Mouse (Mus musculus): Measurements from ENCODE around the gene Zfp382. TPM values are rescaled to one million over a fixed set of nuclear protein-coding genes. Genes with fewer than 3 reads are reported as not detected.

Zfp382 gene
- polyA plus RNA-seq, 1 experiment from 2014 or later: 9.5 TPM

DNA sequence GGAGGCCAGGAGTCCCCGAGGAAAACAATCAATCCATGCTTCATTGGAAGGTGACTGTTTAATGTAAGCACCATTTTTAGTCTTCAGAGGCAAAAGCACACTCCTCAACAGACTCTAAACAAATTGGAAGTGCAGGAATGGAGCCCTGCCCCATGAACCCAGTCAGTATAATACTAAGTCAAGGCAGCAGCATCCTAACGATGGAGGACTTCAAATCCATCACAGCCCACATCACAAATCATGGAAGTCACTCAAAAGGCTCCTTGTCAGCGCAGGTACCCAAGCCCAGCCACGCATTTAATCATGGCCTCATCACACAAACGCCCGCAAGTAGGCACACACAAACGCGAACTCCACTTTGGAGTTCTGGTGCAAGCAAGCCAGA, 21.4 kb downstream of the Zfp382 start:
- H3K27ac ChIP-seq (ENCODE audit: low read length): peak overlapping the region; percentile 77; the same call in 1 of the 2 replicates
- no peak for ATAC-seq (ENCODE audit: insufficient read depth, low FRiP score)
- H3K9ac ChIP-seq (ENCODE audit: low read length): peak overlapping the region; percentile 76
- H3K9me3 ChIP-seq (replicated peaks; ENCODE audit: control insufficient read depth, low read length): peaks cover 9% of the 10 kb centered on the region; the same call in 1 of the 2 replicates
- H3K36me3 ChIP-seq (ENCODE audit: control insufficient read depth, insufficient read depth, low read length): peaks cover 10% of the 10 kb centered on the region; the same call in 1 of the 2 replicates
- H3K4me1 ChIP-seq (ENCODE audit: control insufficient read depth, insufficient read depth, low read length): peaks cover 4% of the 10 kb centered on the region
- 8% methylated on average over 8 of the region's 8 CpGs for WGBS
- peak overlapping the region; percentile 76 for H3K4me2 ChIP-seq (ENCODE audit: low read depth, low read length)
- H3K27me3 ChIP-seq (ENCODE audit: control insufficient read depth, insufficient read depth, low read length): no peaks in the 10 kb centered on the region
- peak overlapping the region; percentile 63 for H3K4me3 ChIP-seq (replicated peaks; ENCODE audit: low read length)

DNA sequence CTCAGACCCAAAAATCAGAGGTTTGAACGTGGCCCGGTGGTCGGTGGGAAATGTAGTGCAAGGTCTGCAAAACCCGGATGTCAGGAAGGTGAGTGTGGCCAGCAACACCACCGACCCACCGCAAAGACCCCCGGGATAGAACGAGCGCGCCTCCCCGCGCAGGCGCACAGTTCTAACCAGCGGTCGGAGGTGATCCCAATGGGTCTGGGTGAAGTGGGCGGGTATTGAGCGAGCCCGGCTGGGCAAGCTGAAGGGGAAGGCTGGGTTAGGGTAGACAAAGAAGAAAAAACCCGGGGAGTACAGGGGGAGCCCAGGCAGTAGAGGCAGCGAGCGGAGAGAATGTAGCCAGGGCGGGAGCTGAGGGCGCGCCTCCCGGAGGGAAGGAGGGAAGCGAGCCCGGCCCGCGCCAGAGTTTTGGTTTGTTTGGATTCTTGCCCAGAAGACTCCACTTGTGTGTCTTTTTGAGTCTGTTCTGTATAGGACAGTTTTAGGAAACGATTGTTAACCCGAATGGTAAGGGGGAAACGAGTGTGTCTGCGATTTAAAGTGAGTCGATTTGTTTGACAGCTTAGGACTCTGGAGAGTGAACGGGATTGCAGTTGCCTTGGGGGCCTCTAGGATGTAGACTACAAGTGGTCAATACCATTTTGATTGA, 21.9 kb downstream of the Zfp382 start:
- peaks cover 13% of the 10 kb centered on the region; the same call in 1 of the 2 replicates for H3K9me3 ChIP-seq (replicated peaks; ENCODE audit: control insufficient read depth, low read length)

DNA sequence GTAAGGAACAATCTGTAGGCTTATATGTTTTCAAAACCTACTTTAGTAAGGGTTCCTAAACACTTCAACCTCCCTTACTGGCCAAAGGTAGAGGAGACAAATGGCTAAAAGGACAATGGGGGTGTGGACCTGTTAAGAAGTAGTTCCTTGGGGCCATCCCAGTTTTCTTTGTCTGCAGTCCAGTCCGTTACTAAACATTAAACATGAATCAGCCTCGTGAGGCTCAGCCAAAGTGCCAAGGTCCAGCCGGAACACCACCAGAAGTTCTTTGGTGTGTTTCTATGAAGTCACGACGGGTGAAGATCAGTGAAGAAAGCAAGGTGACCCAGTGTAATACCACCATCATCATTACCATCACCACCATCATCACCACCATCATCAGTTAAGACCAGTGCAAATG, 25.3 kb downstream of the Zfp382 start:
- Histone ChIP-seq H3K4me3 (replicated peaks; ENCODE audit: low read length) (no peak overlapping the region), H3K27me3 (ENCODE audit: control insufficient read depth, insufficient read depth, low read length) (no peaks in the 10 kb centered on the region), H3K9me3 (replicated peaks; ENCODE audit: control insufficient read depth, low read length) (peaks cover 43% of the 10 kb centered on the region), H3K4me1 (ENCODE audit: control insufficient read depth, insufficient read depth, low read length) (peaks cover 4% of the 10 kb centered on the region), H3K9ac (ENCODE audit: low read length) (no peak overlapping the region), H3K27ac (ENCODE audit: low read length) (no peak overlapping the region), H3K36me3 (ENCODE audit: control insufficient read depth, insufficient read depth, low read length) (peaks cover 28% of the 10 kb centered on the region; the same call in 1 of the 2 replicates), H3K4me2 (ENCODE audit: low read depth, low read length) (no peak overlapping the region)
- no peak for ATAC-seq (ENCODE audit: insufficient read depth, low FRiP score)
- WGBS: 98% methylated on average over 5 of the region's 5 CpGs

More for the DNA sequence above, 21.9 kb downstream of the Zfp382 start:
- H3K4me3 ChIP-seq (replicated peaks; ENCODE audit: low read length): peak overlapping the region; percentile 63
- peak; percentile 93 for ATAC-seq (ENCODE audit: insufficient read depth, low FRiP score)
- H3K4me2 ChIP-seq (ENCODE audit: low read depth, low read length): peak overlapping the region; percentile 76
- H3K27me3 ChIP-seq (ENCODE audit: control insufficient read depth, insufficient read depth, low read length): no peaks in the 10 kb centered on the region
- 1% methylated on average over 35 of the region's 35 CpGs for WGBS
- H3K9ac ChIP-seq (ENCODE audit: low read length): peak overlapping the region; percentile 76
- peak overlapping the region; percentile 77; the same call in 1 of the 2 replicates for H3K27ac ChIP-seq (ENCODE audit: low read length)
- peaks cover 13% of the 10 kb centered on the region for H3K36me3 ChIP-seq (ENCODE audit: control insufficient read depth, insufficient read depth, low read length)
- peaks cover 4% of the 10 kb centered on the region for H3K4me1 ChIP-seq (ENCODE audit: control insufficient read depth, insufficient read depth, low read length)

DNA sequence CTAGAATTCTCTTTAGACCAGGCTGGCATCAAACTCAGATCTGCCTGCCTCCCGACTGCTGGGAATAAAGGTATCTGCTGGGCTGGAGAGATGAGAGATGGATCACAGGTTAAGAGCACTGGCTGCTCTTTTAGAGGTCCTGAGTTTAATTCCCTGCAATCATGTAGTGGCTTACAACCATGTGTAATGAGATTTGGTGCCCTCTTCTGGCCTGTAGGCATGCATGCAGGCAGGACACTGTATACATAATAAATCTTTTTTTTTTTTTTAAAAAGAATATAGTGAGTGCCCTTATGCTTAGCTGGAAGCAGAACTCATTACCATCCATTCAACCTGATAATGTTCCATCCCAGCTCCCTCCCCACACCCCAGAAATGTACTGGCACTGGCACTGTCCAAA, 32.3 kb downstream of the Zfp382 start:
- Histone ChIP-seq H3K27ac (ENCODE audit: low read length) (no peak overlapping the region), H3K4me1 (ENCODE audit: control insufficient read depth, insufficient read depth, low read length) (no peaks in the 10 kb centered on the region), H3K4me2 (ENCODE audit: low read depth, low read length) (no peak overlapping the region), H3K9ac (ENCODE audit: low read length) (no peak overlapping the region), H3K4me3 (replicated peaks; ENCODE audit: low read length) (no peak overlapping the region), H3K9me3 (replicated peaks; ENCODE audit: control insufficient read depth, low read length) (peaks cover 78% of the 10 kb centered on the region), H3K36me3 (ENCODE audit: control insufficient read depth, insufficient read depth, low read length) (peaks cover 59% of the 10 kb centered on the region), H3K27me3 (ENCODE audit: control insufficient read depth, insufficient read depth, low read length) (no peaks in the 10 kb centered on the region)
- no peak for ATAC-seq (ENCODE audit: insufficient read depth, low FRiP score)
- WGBS: 90% methylated on average over 1 of the region's 1 CpGs

DNA sequence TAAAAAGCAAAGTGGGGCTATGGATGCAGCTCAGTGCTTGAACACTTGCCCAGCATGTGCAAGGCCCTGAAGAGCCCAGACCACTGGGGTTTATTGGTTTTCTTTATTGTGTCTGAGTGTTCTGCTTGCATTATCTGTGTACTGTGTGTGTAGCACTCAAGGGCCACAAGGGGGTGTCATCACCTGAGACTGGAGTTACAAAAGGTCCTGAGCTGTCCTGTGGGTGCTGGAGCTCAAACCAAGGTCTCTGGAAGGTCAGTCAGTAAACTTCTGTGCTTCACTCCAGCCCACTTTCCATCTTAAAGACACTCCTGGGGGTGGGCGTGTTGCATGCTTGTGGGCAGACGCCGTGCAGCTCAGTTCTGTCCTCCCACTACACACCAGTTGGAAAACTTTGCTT, 33.8 kb downstream of the Zfp382 start:
- Histone ChIP-seq H3K4me1 (ENCODE audit: control insufficient read depth, insufficient read depth, low read length) (no peaks in the 10 kb centered on the region), H3K9me3 (replicated peaks; ENCODE audit: control insufficient read depth, low read length) (peaks cover 76% of the 10 kb centered on the region), H3K36me3 (ENCODE audit: control insufficient read depth, insufficient read depth, low read length) (peaks cover 60% of the 10 kb centered on the region), H3K27me3 (ENCODE audit: control insufficient read depth, insufficient read depth, low read length) (no peaks in the 10 kb centered on the region), H3K9ac (ENCODE audit: low read length) (no peak overlapping the region), H3K4me2 (ENCODE audit: low read depth, low read length) (no peak overlapping the region), H3K27ac (ENCODE audit: low read length) (no peak overlapping the region), H3K4me3 (replicated peaks; ENCODE audit: low read length) (no peak overlapping the region)
- no peak for ATAC-seq (ENCODE audit: insufficient read depth, low FRiP score)
- whole genome bisulfite sequencing: over 99% methylated on average over 3 of the region's 3 CpGs

DNA sequence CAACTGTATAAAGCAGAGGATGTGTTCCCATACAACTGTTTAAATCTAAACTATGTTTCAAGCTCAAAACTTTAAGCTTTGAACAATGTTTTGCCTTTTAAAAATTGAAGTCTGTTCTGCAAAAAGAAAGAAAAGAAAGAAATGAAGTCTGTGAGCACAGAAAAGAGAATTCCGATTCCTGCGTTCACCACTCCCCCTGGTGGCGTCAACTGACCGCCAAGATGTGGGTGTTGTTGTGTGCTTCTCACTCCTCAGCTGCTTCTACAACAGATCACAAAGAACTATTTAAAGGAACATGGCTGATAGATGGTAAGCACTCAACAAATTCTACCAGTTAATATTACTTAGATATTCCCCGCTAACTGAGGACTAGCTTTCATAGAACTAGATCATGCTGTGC, 41.4 kb downstream of the Zfp382 start:
- H3K4me2 ChIP-seq (ENCODE audit: low read depth, low read length): no peak overlapping the region
- 98% methylated on average over 5 of the region's 5 CpGs for whole genome bisulfite sequencing
- no peak overlapping the region for H3K4me3 ChIP-seq (replicated peaks; ENCODE audit: low read length)
- H3K9ac ChIP-seq (ENCODE audit: low read length): no peak overlapping the region
- H3K4me1 ChIP-seq (ENCODE audit: control insufficient read depth, insufficient read depth, low read length): peaks cover 2% of the 10 kb centered on the region; the same call in 1 of the 2 replicates
- no peak for ATAC-seq (ENCODE audit: insufficient read depth, low FRiP score)
- H3K27ac ChIP-seq (ENCODE audit: low read length): no peak overlapping the region
- peaks cover 86% of the 10 kb centered on the region for H3K36me3 ChIP-seq (ENCODE audit: control insufficient read depth, insufficient read depth, low read length)
- H3K27me3 ChIP-seq (ENCODE audit: control insufficient read depth, insufficient read depth, low read length): no peaks in the 10 kb centered on the region
- H3K9me3 ChIP-seq (replicated peaks; ENCODE audit: control insufficient read depth, low read length): peaks cover 90% of the 10 kb centered on the region

DNA sequence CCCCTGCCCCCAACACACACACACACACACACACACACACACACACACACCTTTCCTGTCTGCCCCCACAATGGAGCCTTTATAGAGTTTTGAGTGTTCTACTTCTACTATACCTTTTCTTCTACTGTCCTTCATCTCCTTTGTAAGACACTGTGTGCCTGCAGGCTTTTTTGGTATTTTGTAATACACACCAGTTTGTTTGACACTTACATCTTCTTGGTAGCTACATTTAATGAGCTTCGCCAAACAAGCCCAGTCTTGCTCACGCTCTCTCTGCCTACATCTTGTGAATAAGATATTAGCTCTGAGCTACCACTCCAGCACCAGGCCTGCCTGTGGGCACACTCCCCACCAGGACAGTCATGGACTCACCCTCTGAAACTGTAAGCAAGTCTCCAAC, 43.0 kb downstream of the Zfp382 start:
- 96% methylated on average over 2 of the region's 2 CpGs for WGBS
- ATAC-seq (ENCODE audit: insufficient read depth, low FRiP score): no peak
- H3K36me3 ChIP-seq (ENCODE audit: control insufficient read depth, insufficient read depth, low read length): peaks cover 70% of the 10 kb centered on the region
- no peak overlapping the region for H3K4me3 ChIP-seq (replicated peaks; ENCODE audit: low read length)
- H3K4me2 ChIP-seq (ENCODE audit: low read depth, low read length): no peak overlapping the region
- no peak overlapping the region for H3K9ac ChIP-seq (ENCODE audit: low read length)
- peaks cover 4% of the 10 kb centered on the region; the same call in 1 of the 2 replicates for H3K4me1 ChIP-seq (ENCODE audit: control insufficient read depth, insufficient read depth, low read length)
- H3K27me3 ChIP-seq (ENCODE audit: control insufficient read depth, insufficient read depth, low read length): no peaks in the 10 kb centered on the region
- H3K27ac ChIP-seq (ENCODE audit: low read length): no peak overlapping the region
- H3K9me3 ChIP-seq (replicated peaks; ENCODE audit: control insufficient read depth, low read length): peaks cover 73% of the 10 kb centered on the region

DNA sequence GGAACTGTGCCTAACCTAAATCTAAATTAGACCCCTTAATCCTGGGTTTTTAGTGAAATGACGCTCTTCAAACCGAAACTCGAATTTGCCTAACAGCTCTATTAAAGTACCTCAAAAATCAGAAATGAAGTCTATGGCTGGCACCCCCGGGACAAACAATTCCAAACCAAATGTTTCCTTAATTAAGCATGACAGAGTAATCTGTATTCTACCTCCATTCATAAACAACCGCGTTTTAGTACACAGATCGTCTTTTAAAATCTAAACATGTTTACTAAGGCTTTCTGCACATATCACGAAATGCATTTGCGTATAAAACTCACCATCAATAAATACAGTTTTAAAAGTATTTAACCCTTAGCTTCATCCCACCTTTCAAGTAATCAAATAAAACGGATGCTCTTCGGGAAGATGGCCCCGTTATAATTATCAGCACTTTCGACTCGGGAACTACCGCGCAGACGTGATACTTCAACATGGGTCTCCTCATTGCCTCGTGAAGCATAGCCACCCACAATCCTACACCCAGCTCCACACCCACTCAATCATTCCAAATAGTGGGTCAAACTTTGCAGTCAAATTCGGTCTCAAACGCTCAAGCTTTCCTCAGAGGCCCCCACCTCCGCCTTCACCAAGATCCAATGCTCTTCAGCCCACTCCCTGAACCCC, 47.3 kb downstream of the Zfp382 start:
- H3K4me1 ChIP-seq (ENCODE audit: control insufficient read depth, insufficient read depth, low read length): peaks cover 8% of the 10 kb centered on the region; the same call in 1 of the 2 replicates
- ATAC-seq (ENCODE audit: insufficient read depth, low FRiP score): no peak
- H3K36me3 ChIP-seq (ENCODE audit: control insufficient read depth, insufficient read depth, low read length): peaks cover 30% of the 10 kb centered on the region
- H3K27me3 ChIP-seq (ENCODE audit: control insufficient read depth, insufficient read depth, low read length): no peaks in the 10 kb centered on the region
- H3K4me3 ChIP-seq (replicated peaks; ENCODE audit: low read length): peak overlapping the region; percentile 86
- peak overlapping the region; percentile 84 for H3K4me2 ChIP-seq (ENCODE audit: low read depth, low read length)
- 3% methylated on average over 21 of the region's 21 CpGs for WGBS
- H3K9me3 ChIP-seq (replicated peaks; ENCODE audit: control insufficient read depth, low read length): peaks cover 36% of the 10 kb centered on the region
- peak overlapping the region; percentile 95 for H3K9ac ChIP-seq (ENCODE audit: low read length)
- peak overlapping the region; percentile 93 for H3K27ac ChIP-seq (ENCODE audit: low read length)

DNA sequence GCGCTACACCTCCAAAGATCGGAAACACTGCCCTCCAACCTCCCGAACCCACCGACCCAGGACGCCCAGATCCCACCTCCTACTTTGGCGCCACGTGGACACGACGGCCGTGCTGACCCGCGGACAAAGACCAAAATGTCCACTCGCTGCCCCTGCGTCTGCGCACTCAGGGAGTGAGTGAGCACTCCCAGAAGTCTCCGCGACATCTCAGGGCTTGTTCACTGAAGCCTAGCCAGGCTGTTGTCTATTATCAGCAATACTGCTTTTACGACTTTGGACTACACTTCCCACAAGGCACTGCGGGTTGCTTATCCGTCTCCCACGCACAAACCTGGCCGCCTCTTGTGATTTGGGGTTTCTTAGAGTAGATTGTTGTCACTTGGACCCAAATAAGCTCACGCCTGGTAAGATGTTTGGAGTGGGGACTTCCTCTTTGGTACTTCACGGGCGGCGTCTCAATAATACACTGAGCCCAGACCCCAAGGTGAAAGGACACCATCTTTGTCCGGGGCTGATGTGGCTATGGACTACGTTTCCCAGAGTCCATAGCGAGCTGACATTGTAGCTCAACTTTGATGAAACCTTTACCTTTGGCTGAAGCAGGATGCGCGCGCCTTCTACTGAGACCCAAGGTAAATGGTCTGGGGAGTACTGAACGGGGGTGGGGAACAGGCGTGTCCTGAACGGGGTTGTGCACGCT, 48.0 kb downstream of the Zfp382 start, which contains the start of gene Zfp146:
TSS of gene Zfp146 (minus strand) at position 168 of the 700 bp plus-strand sequence.
- H3K4me3 ChIP-seq (replicated peaks; ENCODE audit: low read length): peak within 1 kb of the TSS; percentile 86
- peaks cover 31% of the 10 kb centered on the region for H3K9me3 ChIP-seq (replicated peaks; ENCODE audit: control insufficient read depth, low read length)
- WGBS: under 1% methylated on average over 36 of the region's 36 CpGs
- H3K9ac ChIP-seq (ENCODE audit: low read length): peak within 1 kb of the TSS; percentile 95
- no peaks in the 10 kb centered on the region for H3K27me3 ChIP-seq (ENCODE audit: control insufficient read depth, insufficient read depth, low read length)
- H3K27ac ChIP-seq (ENCODE audit: low read length): peak within 1 kb of the TSS; percentile 93
- peaks cover 25% of the 10 kb centered on the region for H3K36me3 ChIP-seq (ENCODE audit: control insufficient read depth, insufficient read depth, low read length)
- H3K4me2 ChIP-seq (ENCODE audit: low read depth, low read length): peak within 1 kb of the TSS; percentile 84
- H3K4me1 ChIP-seq (ENCODE audit: control insufficient read depth, insufficient read depth, low read length): peaks cover 8% of the 10 kb centered on the region; the same call in 1 of the 2 replicates
- peak; percentile 98 for ATAC-seq (ENCODE audit: insufficient read depth, low FRiP score)

All from stomach, embryonic 16.5 days (tissue).